Comparison of ENCODE assay signal across 8 mouse cellular contexts in genomic region chr10:79984195-79984816, GRCm38 (mm10). TPM values are rescaled to one million over a fixed set of nuclear protein-coding genes. Genes with fewer than 3 reads are reported as not detected.
DNase-seq lines count a peak whose midpoint lies in the region; ATAC-seq lines count a peak whose summit lies in the region.

Gene Tmem259, minus strand, starts transcription at chr10:79984330.

- ATAC-seq in intestine, embryonic 14.5 days (replicated peaks; ENCODE audit: low FRiP score, low TSS enrichment, low read depth), result peak; percentile 72

- DNase-seq in layer of hippocampus, adult 11-12 months (ENCODE audit: low spot score), result peak; percentile 87
- no peak for DNase-seq in layer of hippocampus, adult 9-10 months (ENCODE audit: low spot score)
- DNase-seq in embryo, embryonic 11.5 days (ENCODE audit: low read depth, low spot score), result peak; percentile 75
- peak; percentile 78 to 83 for DNase-seq in gastrocnemius, postnatal 36 days
- DNase-seq in intestine, embryonic 14.5 days (ENCODE audit: low spot score), result peak; percentile 95
- DNase-seq in left cerebral cortex, postnatal 25 days (ENCODE audit: low spot score in 2 of 2), result peak; percentile 85 to 87
- peak; percentile 89 for DNase-seq in mesoderm, embryonic 11.5 days (ENCODE audit: low read depth, low spot score)
- DNase-seq in right cerebral cortex, postnatal 4 days, result peak; percentile 78

- peak within 1 kb of the TSS; percentile 87 for H3K9ac ChIP-seq in intestine, embryonic 14.5 days (ENCODE audit: low read length)

- H3K4me1 ChIP-seq in intestine, embryonic 14.5 days (replicated peaks; ENCODE audit: control insufficient read depth, insufficient read depth, low read length), result peaks cover 37% of the 10 kb centered on the region

- peak within 1 kb of the TSS; percentile 77 for H3K4me3 ChIP-seq in intestine, embryonic 14.5 days (ENCODE audit: low read depth, low read length)

- intact Hi-C loops in gastrocnemius, postnatal 36 days (cut with DNase I), result no loop called here
- intact Hi-C loops in left cerebral cortex, postnatal 25 days (cut with DNase I), result loop anchor here (2.0 kb wide), 3 partner anchors 54 to 154 kb away; partner anchors contain the start of genes Atp5d, Polr2e and Stk11

- peaks cover 10% of the 10 kb centered on the region for H3K36me3 ChIP-seq in intestine, embryonic 14.5 days (ENCODE audit: control insufficient read depth, insufficient read depth, low read length)

- H3K27ac ChIP-seq in intestine, embryonic 14.5 days (ENCODE audit: low read depth), result peak within 1 kb of the TSS; percentile 95

- under 1% methylated on average over 48 of the region's 49 CpGs for WGBS in intestine, embryonic 14.5 days

- peak within 1 kb of the TSS; percentile 74 for H3K4me2 ChIP-seq in intestine, embryonic 14.5 days (ENCODE audit: low read length)

- H3K27me3 ChIP-seq in intestine, embryonic 14.5 days (replicated peaks; ENCODE audit: control insufficient read depth, insufficient read depth, low read length), result no peaks in the 10 kb centered on the region

- H3K9me3 ChIP-seq in intestine, embryonic 14.5 days (ENCODE audit: control insufficient read depth, low read length), result no peaks in the 10 kb centered on the region

RNA-seq across cellular contexts. Expression of gene Tmem259, which starts in this region (rescaled TPM):
- total RNA-seq in gastrocnemius, postnatal 36 days (2021), result 10 to 100 TPM; 71.5 to 72.4 TPM
- 14.4 and 17.5 TPM in 2 replicates for polyA plus RNA-seq in intestine, embryonic 14.5 days (2014; fragmentation: Nextera tagmentation; extraction: Ambion mirVana)
- total RNA-seq in left cerebral cortex, postnatal 25 days (2021), result 100 to 1,000 TPM; 123 to 124 TPM
